Mouse (Mus musculus): ENCODE data around the gene Fstl3.

Gene Fstl3

GRCm38 (mm10) chr10:79794491-79794931, 17.4 kb downstream of the Fstl3 start:
- Histone ChIP-seq H3K27me3 (ENCODE audit: insufficient read depth, low read length) (peaks cover 29% of the 10 kb centered on the region), H3K4me3 (replicated peaks; ENCODE audit: low read length) (peak overlapping the region; percentile 91), H3K36me3 (ENCODE audit: insufficient read depth, low read length) (no peaks in the 10 kb centered on the region), H3K4me1 (replicated peaks; ENCODE audit: low read depth, low read length) (peaks cover 59% of the 10 kb centered on the region), H3K9me3 (ENCODE audit: low read length) (no peaks in the 10 kb centered on the region)
- TF ChIP-seq CTCF (conservative IDR thresholded peaks at IDR 0.05; ENCODE audit: low read length), result no peak
- TF ChIP-seq NANOG (IDR thresholded peaks at IDR 0.05; ENCODE audit: borderline replicate concordance, low read length), result no peak
- TF ChIP-seq POU5F1 (IDR thresholded peaks at IDR 0.05; ENCODE audit: borderline replicate concordance, low read length), result no peak

- TF ChIP-seq NANOG (IDR thresholded peaks at IDR 0.05; ENCODE audit: borderline replicate concordance, low read length), result no peak
- TF ChIP-seq CTCF (conservative IDR thresholded peaks at IDR 0.05; ENCODE audit: low read length), result 0 out of 2 replicates have a peak, but pooled peaks have one; percentile 12
- Histone ChIP-seq H3K4me3 (replicated peaks; ENCODE audit: low read length) (no peak overlapping the region), H3K36me3 (ENCODE audit: insufficient read depth, low read length) (no peaks in the 10 kb centered on the region), H3K27me3 (ENCODE audit: insufficient read depth, low read length) (peaks cover 17% of the 10 kb centered on the region), H3K9me3 (ENCODE audit: low read length) (no peaks in the 10 kb centered on the region), H3K4me1 (replicated peaks; ENCODE audit: low read depth, low read length) (peaks cover 69% of the 10 kb centered on the region)
Observed at GRCm38 (mm10) chr10:79795905-79796304, 18.8 kb downstream of the Fstl3 start.

GRCm38 (mm10) chr10:79797326-79797725, 20.3 kb downstream of the Fstl3 start:
- TF ChIP-seq NANOG (IDR thresholded peaks at IDR 0.05; ENCODE audit: borderline replicate concordance, low read length) (no peak), CTCF (conservative IDR thresholded peaks at IDR 0.05; ENCODE audit: low read length) (no peak), POU5F1 (IDR thresholded peaks at IDR 0.05; ENCODE audit: borderline replicate concordance, low read length) (no peak)
- peak overlapping the region; percentile 52 for H3K4me3 ChIP-seq (replicated peaks; ENCODE audit: low read length)
- H3K4me1 ChIP-seq (replicated peaks; ENCODE audit: low read depth, low read length), result peaks cover 83% of the 10 kb centered on the region
- no peaks in the 10 kb centered on the region for H3K9me3 ChIP-seq (ENCODE audit: low read length)
- H3K36me3 ChIP-seq (ENCODE audit: insufficient read depth, low read length), result no peaks in the 10 kb centered on the region
- H3K27me3 ChIP-seq (ENCODE audit: insufficient read depth, low read length), result peaks cover 17% of the 10 kb centered on the region

- peaks cover 10% of the 10 kb centered on the region; the same call in 1 of the 2 replicates for H3K27me3 ChIP-seq (ENCODE audit: insufficient read depth, low read length)
- no peak overlapping the region for H3K4me3 ChIP-seq (replicated peaks; ENCODE audit: low read length)
- no peaks in the 10 kb centered on the region for H3K36me3 ChIP-seq (ENCODE audit: insufficient read depth, low read length)
- H3K4me1 ChIP-seq (replicated peaks; ENCODE audit: low read depth, low read length), result peaks cover 88% of the 10 kb centered on the region
- TF ChIP-seq CTCF (conservative IDR thresholded peaks at IDR 0.05; ENCODE audit: low read length) (no peak), NANOG (IDR thresholded peaks at IDR 0.05; ENCODE audit: borderline replicate concordance, low read length) (no peak), POU5F1 (IDR thresholded peaks at IDR 0.05; ENCODE audit: borderline replicate concordance, low read length) (no peak)
- H3K9me3 ChIP-seq (ENCODE audit: low read length), result no peaks in the 10 kb centered on the region
Observed at GRCm38 (mm10) chr10:79798289-79798928, 21.3 kb downstream of the Fstl3 start.

DNA sequence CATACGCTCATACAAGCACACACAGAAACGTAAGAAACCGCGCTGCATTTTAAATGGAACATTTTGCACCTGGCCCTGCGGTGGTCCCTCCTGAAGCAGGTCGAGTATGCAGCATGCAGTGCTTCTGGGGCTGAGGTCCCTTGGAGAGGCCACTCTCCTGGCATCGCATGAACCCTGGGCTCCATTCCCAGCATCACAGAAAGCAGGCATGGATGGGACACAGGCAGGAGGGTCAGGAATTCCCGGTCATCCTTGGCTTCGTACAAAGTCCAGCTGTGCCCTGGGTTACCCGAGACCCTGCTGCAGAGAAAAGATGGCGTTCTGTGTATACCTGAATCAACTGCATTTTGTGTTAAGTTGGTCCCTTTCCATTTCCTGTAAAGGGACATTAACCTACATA, 23.4 kb downstream of the Fstl3 start:
- H3K27me3 ChIP-seq (ENCODE audit: insufficient read depth, low read length), result 0 out of 2 replicates have a peak, but pooled peaks cover 4% of the 10 kb centered on the region
- TF ChIP-seq POU5F1 (IDR thresholded peaks at IDR 0.05; ENCODE audit: borderline replicate concordance, low read length), result no peak
- TF ChIP-seq NANOG (IDR thresholded peaks at IDR 0.05; ENCODE audit: borderline replicate concordance, low read length), result no peak
- no peak for TF ChIP-seq CTCF (conservative IDR thresholded peaks at IDR 0.05; ENCODE audit: low read length)
- H3K4me1 ChIP-seq (replicated peaks; ENCODE audit: low read depth, low read length), result peaks cover 90% of the 10 kb centered on the region
- H3K9me3 ChIP-seq (ENCODE audit: low read length), result no peaks in the 10 kb centered on the region
- H3K4me3 ChIP-seq (replicated peaks; ENCODE audit: low read length), result no peak overlapping the region
- H3K36me3 ChIP-seq (ENCODE audit: insufficient read depth, low read length), result no peaks in the 10 kb centered on the region

DNA sequence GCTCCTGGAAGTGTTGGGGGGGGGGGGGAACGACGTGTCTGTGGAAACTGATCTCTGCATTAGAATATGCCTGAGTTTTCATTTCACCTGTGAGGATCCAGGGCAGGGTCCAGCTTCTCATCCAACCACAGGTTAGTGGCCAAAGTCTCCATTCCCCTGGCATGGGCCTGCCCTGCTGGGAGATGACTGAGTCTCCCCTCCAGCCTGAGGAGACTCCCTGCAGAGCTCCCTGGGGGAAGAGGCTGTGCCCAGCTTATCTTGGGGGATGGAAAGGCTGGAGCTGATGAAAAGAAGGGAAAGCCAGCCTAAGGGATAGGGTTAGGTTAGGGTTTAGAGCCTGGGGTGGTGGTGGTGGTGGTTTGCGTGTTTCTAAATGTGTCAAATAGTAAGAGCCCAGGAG, 24.8 kb downstream of the Fstl3 start:
- no peaks in the 10 kb centered on the region for H3K9me3 ChIP-seq (ENCODE audit: low read length)

DNA sequence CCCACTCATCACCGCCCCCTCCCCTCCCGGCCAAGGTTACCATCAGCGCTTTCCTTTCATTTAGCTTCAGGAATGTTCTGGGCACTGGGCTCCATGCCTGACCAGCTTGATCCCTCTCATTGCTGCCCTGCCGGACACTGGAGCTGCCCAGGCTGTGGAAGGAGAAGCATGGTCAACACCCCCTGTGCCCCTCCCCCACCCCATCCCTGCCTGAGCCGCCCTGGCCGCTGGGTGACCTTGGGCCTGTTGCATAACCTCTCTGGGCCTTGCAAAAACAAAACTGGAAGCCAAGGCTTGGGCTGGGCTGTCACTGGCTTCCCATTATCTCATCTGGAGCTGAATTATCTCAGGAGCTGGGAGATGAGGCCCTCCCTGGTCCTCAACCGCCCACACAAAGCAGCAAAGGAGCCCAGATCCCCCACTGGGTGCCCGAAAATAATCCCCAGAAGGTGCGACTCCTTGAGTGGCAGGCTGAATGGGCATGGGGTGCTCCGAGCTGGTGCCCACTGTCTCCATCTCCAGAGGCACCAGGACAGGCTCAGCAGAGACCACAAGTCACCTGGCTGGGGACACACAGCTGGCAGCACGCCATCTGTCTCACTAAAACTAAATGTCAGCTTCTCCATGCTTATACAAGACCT, 25.4 kb downstream of the Fstl3 start:
- TF ChIP-seq POU5F1 (IDR thresholded peaks at IDR 0.05; ENCODE audit: borderline replicate concordance, low read length) (no peak), NANOG (IDR thresholded peaks at IDR 0.05; ENCODE audit: borderline replicate concordance, low read length) (no peak), CTCF (conservative IDR thresholded peaks at IDR 0.05; ENCODE audit: low read length) (no peak)
- Histone ChIP-seq H3K36me3 (ENCODE audit: insufficient read depth, low read length) (peaks cover 2% of the 10 kb centered on the region), H3K4me1 (replicated peaks; ENCODE audit: low read depth, low read length) (peaks cover 92% of the 10 kb centered on the region), H3K4me3 (replicated peaks; ENCODE audit: low read length) (peak overlapping the region; percentile 43), H3K9me3 (ENCODE audit: low read length) (no peaks in the 10 kb centered on the region), H3K27me3 (ENCODE audit: insufficient read depth, low read length) (peaks cover 4% of the 10 kb centered on the region; the same call in 1 of the 2 replicates)

More for the DNA sequence above, 24.8 kb downstream of the Fstl3 start:
- peaks cover 92% of the 10 kb centered on the region for H3K4me1 ChIP-seq (replicated peaks; ENCODE audit: low read depth, low read length)
- peak overlapping the region; percentile 43; the same call in 1 of the 2 replicates for H3K4me3 ChIP-seq (replicated peaks; ENCODE audit: low read length)
- TF ChIP-seq POU5F1 (IDR thresholded peaks at IDR 0.05; ENCODE audit: borderline replicate concordance, low read length) (no peak), NANOG (IDR thresholded peaks at IDR 0.05; ENCODE audit: borderline replicate concordance, low read length) (no peak), CTCF (conservative IDR thresholded peaks at IDR 0.05; ENCODE audit: low read length) (no peak)
- H3K36me3 ChIP-seq (ENCODE audit: insufficient read depth, low read length), result no peaks in the 10 kb centered on the region
- peaks cover 4% of the 10 kb centered on the region; the same call in 1 of the 2 replicates for H3K27me3 ChIP-seq (ENCODE audit: insufficient read depth, low read length)

GRCm38 (mm10) chr10:79803716-79804323, 26.7 kb downstream of the Fstl3 start:
- Histone ChIP-seq H3K27me3 (ENCODE audit: insufficient read depth, low read length) (peaks cover 4% of the 10 kb centered on the region; the same call in 1 of the 2 replicates), H3K9me3 (ENCODE audit: low read length) (no peaks in the 10 kb centered on the region), H3K4me1 (replicated peaks; ENCODE audit: low read depth, low read length) (peaks cover 91% of the 10 kb centered on the region), H3K4me3 (replicated peaks; ENCODE audit: low read length) (peak overlapping the region; percentile 49), H3K36me3 (ENCODE audit: insufficient read depth, low read length) (peaks cover 10% of the 10 kb centered on the region)
- TF ChIP-seq NANOG (IDR thresholded peaks at IDR 0.05; ENCODE audit: borderline replicate concordance, low read length) (no peak), CTCF (conservative IDR thresholded peaks at IDR 0.05; ENCODE audit: low read length) (no peak), POU5F1 (IDR thresholded peaks at IDR 0.05; ENCODE audit: borderline replicate concordance, low read length) (no peak)
